Mouse (Mus musculus): Measurements from ENCODE around the gene Dnah7c.
A peak's percentile ranks its signal among the peaks of the same experiment; 100 is the strongest.

Gene Dnah7c

GRCm38 (mm10) chr1:46854036-46854900 is 428.9 kb downstream of the Dnah7c start:
- DNase-seq, result peak; percentile 90 to 94

DNA sequence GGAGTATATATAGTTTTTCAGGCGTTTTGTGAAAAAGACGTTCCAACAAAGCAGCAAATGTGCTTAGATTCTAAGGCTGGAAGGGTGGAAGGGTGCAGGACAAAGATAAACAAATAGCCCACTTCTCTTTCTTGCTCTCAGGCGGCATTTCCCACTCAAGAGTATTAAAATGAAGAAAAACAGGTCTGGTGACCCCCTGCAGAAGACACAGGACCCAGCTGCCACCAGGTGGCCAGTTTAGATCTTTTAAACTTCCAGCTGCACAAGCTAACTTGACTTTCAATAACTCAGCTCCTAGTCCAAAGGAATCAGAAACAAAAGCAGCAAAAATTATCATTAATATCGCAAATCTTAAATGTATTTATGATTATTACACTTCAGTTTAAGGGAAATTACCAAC is 431.1 kb downstream of the Dnah7c start:
- DNase-seq, result peak in 1 of 2 experiments; percentile 28

All from kidney, postnatal 36 days (tissue).